Mouse (Mus musculus) hindbrain, embryonic 11.5 days (tissue): ENCODE measurements at regions not wholly inside any gene's neighbourhood (a gene's known extent, or its start where the extent isn't known, plus 50 kb on each side); places are given as distances from the start of the nearest gene placed in this dataset.

Experiments
- ATAC-seq: fragments of 200-750 bp; cut with Nextera tagmentation; 2 replicates; pipeline ENCODE4 v1.8.0; 2017; ENCODE audit warnings: mild to moderate bottlenecking, moderate TSS enrichment, moderate library complexity; ENCODE audit not compliant: low FRiP score
- DNase-seq: peaks from one replicate; pipeline ENCODE4 v3.0.0-alpha.2; 2015; ENCODE audit warnings: low spot score
- H3K27ac ChIP-seq: fragments of 300-500 bp; sonication (generic); 2 replicates; pipeline ENCODE4 v1.5.1; 2014; ENCODE audit warnings: mild to moderate bottlenecking, low read depth, low read length
- H3K27me3 ChIP-seq: fragments of 300-500 bp; sonication (generic); 2 replicates; pipeline ENCODE4 v1.6.1; 2014; ENCODE audit warnings: mild to moderate bottlenecking, low read length, moderate library complexity, mixed read lengths; ENCODE audit not compliant: control insufficient read depth, insufficient read depth
- H3K36me3 ChIP-seq: fragments of 300-500 bp; sonication (generic); 2 replicates; pipeline ENCODE4 v1.6.1; 2014; ENCODE audit warnings: mild to moderate bottlenecking, low read length, moderate library complexity, mixed read lengths; ENCODE audit not compliant: control insufficient read depth, insufficient read depth
- H3K4me1 ChIP-seq: fragments of 300-500 bp; sonication (generic); replicated peaks from 2 replicates; pipeline ENCODE4 v1.6.1; 2014; ENCODE audit warnings: low read length, mixed read lengths; ENCODE audit not compliant: control insufficient read depth, insufficient read depth
- H3K4me2 ChIP-seq: fragments of 300-500 bp; sonication (generic); replicated peaks from 2 replicates; pipeline ENCODE4 v1.6.1; 2014; ENCODE audit warnings: mild to moderate bottlenecking, low read depth, low read length
- H3K4me3 ChIP-seq: fragments of 300-500 bp; sonication (generic); 2 replicates; pipeline ENCODE4 v1.5.1; 2014; ENCODE audit warnings: low read depth, low read length
- H3K9ac ChIP-seq: fragments of 300-500 bp; sonication (generic); 2 replicates; pipeline ENCODE4 v1.6.1; 2014; ENCODE audit warnings: low read depth, low read length
- H3K9me3 ChIP-seq: fragments of 300-500 bp; sonication (generic); 2 replicates; pipeline ENCODE4 v1.6.1; 2016; ENCODE audit warnings: low read length; ENCODE audit not compliant: control insufficient read depth
- WGBS: fragments of 180-500 bp; shearing (Covaris S2); extraction: QIAGEN DNeasy Blood & Tissue Kit; methylation state at CpG from one replicate; pipeline ENCODE4 v1.1.7; 2014; 5-methylcytosine and 5-hydroxymethylcytosine counted together

- no peaks in the 10 kb centered on the region for H3K4me1 ChIP-seq
- no peaks in the 10 kb centered on the region for H3K36me3 ChIP-seq
- H3K27ac ChIP-seq, result no peak overlapping the region
- ATAC-seq (no peak), DNase-seq (no peak)
- H3K4me2 ChIP-seq, result no peak overlapping the region
- H3K4me3 ChIP-seq, result no peak overlapping the region
- H3K9me3 ChIP-seq, result no peaks in the 10 kb centered on the region
- WGBS, result 86% methylated on average over 9 of the region's 9 CpGs
- no peaks in the 10 kb centered on the region for H3K27me3 ChIP-seq
- H3K9ac ChIP-seq, result no peak overlapping the region
These were observed 123.2 kb downstream of the Psmg1 start for GRCm38 (mm10) chr16:95867516-95867915.

DNA sequence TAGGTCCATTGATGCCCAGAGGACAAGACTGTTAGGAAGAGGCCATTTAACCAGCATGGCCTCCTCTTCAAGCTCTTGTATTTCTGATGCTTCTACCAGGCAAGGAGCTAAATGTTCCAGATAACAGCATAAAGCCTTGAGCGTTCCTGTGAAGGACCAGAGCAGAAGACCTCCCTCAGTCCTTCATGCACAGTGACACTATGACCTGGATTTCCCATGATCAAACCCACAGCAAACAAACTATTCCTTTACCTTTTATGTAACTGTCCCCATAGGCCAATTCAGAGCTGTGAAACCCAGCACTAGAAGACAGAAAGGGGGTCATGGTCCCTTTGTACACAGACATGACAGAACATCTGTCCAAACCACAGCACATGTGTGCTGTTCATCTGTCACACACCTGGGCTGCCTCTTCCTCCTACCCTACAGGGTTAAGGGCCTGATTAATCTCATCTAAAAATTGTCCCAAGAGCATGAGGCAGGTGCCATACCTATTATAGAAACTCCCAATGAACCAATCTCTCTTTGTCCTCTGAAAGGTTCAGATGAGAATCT is 123.8 kb downstream of the Psmg1 start:
- DNase-seq, result no peak
- ATAC-seq, result no peak
- WGBS, result 91% methylated on average over 1 of the region's 1 CpGs

GRCm38 (mm10) chr16:95865603-95866002 is 125.2 kb downstream of the Psmg1 start:
- WGBS, result 91% methylated on average over 1 of the region's 1 CpGs
- ATAC-seq, result no peak
- Histone ChIP-seq H3K36me3 (no peaks in the 10 kb centered on the region), H3K9me3 (no peaks in the 10 kb centered on the region), H3K9ac (no peak overlapping the region), H3K27me3 (no peaks in the 10 kb centered on the region), H3K4me1 (no peaks in the 10 kb centered on the region), H3K4me3 (no peak overlapping the region), H3K27ac (no peak overlapping the region), H3K4me2 (no peak overlapping the region)
- no peak for DNase-seq

More for the DNA sequence above, 123.8 kb downstream of the Psmg1 start:
- no peaks in the 10 kb centered on the region for H3K27me3 ChIP-seq
- H3K4me3 ChIP-seq, result no peak overlapping the region
- no peak overlapping the region for H3K9ac ChIP-seq
- no peak overlapping the region for H3K27ac ChIP-seq
- no peaks in the 10 kb centered on the region for H3K9me3 ChIP-seq
- H3K36me3 ChIP-seq, result no peaks in the 10 kb centered on the region
- no peaks in the 10 kb centered on the region for H3K4me1 ChIP-seq
- H3K4me2 ChIP-seq, result no peak overlapping the region

- Histone ChIP-seq H3K27ac (no peak overlapping the region), H3K4me3 (no peak overlapping the region), H3K4me1 (no peaks in the 10 kb centered on the region), H3K36me3 (no peaks in the 10 kb centered on the region), H3K9me3 (no peaks in the 10 kb centered on the region), H3K4me2 (no peak overlapping the region), H3K9ac (no peak overlapping the region), H3K27me3 (no peaks in the 10 kb centered on the region)
- 77% methylated on average over 4 of the region's 4 CpGs for WGBS
- no peak for DNase-seq
- ATAC-seq, result no peak
These were observed 126.1 kb downstream of the Psmg1 start for GRCm38 (mm10) chr16:95864646-95865045.

DNA sequence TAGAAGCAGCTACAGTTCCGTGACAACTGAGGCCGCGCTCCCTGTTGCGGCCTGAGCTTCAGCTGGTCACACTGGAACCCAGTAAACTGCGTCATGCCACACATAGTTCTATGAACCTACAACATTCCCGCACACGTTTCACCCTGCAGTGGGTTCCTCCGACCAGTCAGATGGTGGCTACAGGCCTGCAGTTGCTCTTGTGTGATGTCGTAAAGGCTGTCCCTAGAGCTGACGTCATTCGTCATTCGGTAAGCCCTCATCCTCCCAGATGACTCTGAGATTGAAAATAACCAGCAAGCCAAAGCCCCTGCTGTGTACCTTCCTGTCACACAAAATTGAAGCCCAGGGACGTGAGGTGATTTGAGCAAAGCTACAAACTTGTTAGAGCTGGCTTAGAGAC is 126.7 kb downstream of the Psmg1 start:
- Histone ChIP-seq H3K36me3 (no peaks in the 10 kb centered on the region), H3K9me3 (no peaks in the 10 kb centered on the region), H3K4me2 (no peak overlapping the region), H3K27ac (no peak overlapping the region), H3K4me3 (no peak overlapping the region), H3K27me3 (no peaks in the 10 kb centered on the region), H3K9ac (no peak overlapping the region), H3K4me1 (no peaks in the 10 kb centered on the region)
- no peak for DNase-seq
- no peak for ATAC-seq
- WGBS, result 80% methylated on average over 13 of the region's 13 CpGs

GRCm38 (mm10) chr16:95863565-95863964 is 127.2 kb downstream of the Psmg1 start:
- ATAC-seq (no peak), DNase-seq (no peak)
- Histone ChIP-seq H3K4me3 (no peak overlapping the region), H3K4me1 (no peaks in the 10 kb centered on the region), H3K9ac (no peak overlapping the region), H3K27ac (no peak overlapping the region), H3K9me3 (no peaks in the 10 kb centered on the region), H3K36me3 (no peaks in the 10 kb centered on the region), H3K4me2 (no peak overlapping the region), H3K27me3 (no peaks in the 10 kb centered on the region)
- WGBS, result 91% methylated on average over 4 of the region's 4 CpGs

DNA sequence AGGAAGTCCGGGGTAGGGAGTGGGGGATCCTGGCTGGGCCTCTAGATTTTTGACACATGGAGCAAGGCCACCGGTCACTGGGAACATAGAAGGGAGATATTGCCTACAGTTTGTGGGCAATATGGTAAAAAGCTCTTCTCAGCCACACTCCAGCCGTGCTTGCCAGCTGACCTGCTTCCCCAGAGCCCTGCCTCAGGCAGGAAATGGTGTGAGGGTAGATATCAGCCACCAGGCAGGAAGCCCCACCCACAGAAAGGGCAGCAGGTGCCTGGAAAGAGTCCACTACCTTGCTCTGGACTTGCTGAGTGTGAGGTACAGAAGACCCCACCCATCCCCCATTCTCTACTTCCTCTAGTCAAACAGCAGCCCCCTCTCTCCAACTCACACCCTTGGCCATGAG is 128.1 kb downstream of the Psmg1 start:
- Histone ChIP-seq H3K27ac (no peak overlapping the region), H3K4me1 (no peaks in the 10 kb centered on the region), H3K4me3 (no peak overlapping the region), H3K4me2 (no peak overlapping the region), H3K9ac (no peak overlapping the region), H3K9me3 (no peaks in the 10 kb centered on the region), H3K27me3 (no peaks in the 10 kb centered on the region), H3K36me3 (no peaks in the 10 kb centered on the region)
- 90% methylated on average over 3 of the region's 3 CpGs for WGBS
- no peak for DNase-seq
- ATAC-seq, result no peak

- H3K27ac ChIP-seq, result no peak overlapping the region
- no peaks in the 10 kb centered on the region for H3K27me3 ChIP-seq
- no peak overlapping the region for H3K9ac ChIP-seq
- no peak overlapping the region for H3K4me2 ChIP-seq
- no peaks in the 10 kb centered on the region for H3K36me3 ChIP-seq
- DNase-seq, result no peak
- ATAC-seq, result no peak
- H3K4me1 ChIP-seq, result no peaks in the 10 kb centered on the region
- WGBS, result 81% methylated on average over 12 of the region's 12 CpGs
- H3K9me3 ChIP-seq, result no peaks in the 10 kb centered on the region
- H3K4me3 ChIP-seq, result no peak overlapping the region
These were observed 129.5 kb downstream of the Psmg1 start for GRCm38 (mm10) chr16:95861231-95861690.

- Histone ChIP-seq H3K36me3 (no peaks in the 10 kb centered on the region), H3K27me3 (no peaks in the 10 kb centered on the region), H3K4me3 (no peak overlapping the region), H3K27ac (no peak overlapping the region), H3K9me3 (no peaks in the 10 kb centered on the region), H3K4me1 (no peaks in the 10 kb centered on the region), H3K9ac (no peak overlapping the region), H3K4me2 (no peak overlapping the region)
- 80% methylated on average over 9 of the region's 9 CpGs for WGBS
- no peak for ATAC-seq
- DNase-seq, result no peak
These were observed 129.9 kb downstream of the Psmg1 start for GRCm38 (mm10) chr16:95860810-95861209.
